Mouse (Mus musculus): ENCODE measurements around the gene Cradd.

The Cradd gene

DNA sequence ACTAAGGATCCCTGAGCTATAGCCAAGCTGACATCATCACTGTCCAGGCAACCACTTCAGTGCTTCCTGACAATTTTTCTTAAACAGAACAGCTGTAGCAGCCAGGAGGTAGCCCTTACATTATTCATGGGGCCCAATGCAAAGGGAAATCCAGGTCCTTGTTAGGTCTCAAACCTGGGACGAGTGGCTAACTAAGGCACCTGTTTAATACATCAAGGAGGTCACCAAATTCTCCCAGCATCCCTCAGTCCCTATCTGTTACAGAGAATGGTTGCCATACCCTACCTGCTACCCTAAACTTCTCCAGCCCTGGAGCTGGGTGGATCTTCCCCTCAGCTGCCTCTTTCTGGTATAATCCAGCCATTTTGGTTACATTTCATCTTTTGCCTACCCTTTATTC is 10.9 kb upstream of the Cradd start:
- no peak for DNase-seq (ENCODE audit: extremely low read depth, low read depth, low spot score)

DNA sequence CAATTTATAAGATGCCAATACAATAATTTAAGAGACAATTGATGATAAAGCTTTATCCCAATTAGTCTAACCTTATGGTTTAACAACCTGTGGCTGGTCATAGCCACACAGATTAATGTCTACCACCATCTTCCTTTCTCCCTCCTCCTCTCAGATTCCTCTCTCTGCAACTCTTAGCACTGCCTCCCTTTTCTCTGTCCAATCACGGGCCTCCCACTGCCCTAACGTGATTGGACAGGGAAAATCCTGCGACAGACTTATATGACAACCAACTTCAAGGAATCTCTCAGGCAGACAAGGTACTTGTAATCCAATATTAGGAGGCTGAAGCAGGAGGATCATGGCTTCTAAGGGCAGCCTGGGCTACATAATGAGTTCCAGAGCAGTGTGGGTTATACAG is 8.7 kb upstream of the Cradd start:
- no peak for DNase-seq (ENCODE audit: extremely low read depth, low read depth, low spot score)

DNA sequence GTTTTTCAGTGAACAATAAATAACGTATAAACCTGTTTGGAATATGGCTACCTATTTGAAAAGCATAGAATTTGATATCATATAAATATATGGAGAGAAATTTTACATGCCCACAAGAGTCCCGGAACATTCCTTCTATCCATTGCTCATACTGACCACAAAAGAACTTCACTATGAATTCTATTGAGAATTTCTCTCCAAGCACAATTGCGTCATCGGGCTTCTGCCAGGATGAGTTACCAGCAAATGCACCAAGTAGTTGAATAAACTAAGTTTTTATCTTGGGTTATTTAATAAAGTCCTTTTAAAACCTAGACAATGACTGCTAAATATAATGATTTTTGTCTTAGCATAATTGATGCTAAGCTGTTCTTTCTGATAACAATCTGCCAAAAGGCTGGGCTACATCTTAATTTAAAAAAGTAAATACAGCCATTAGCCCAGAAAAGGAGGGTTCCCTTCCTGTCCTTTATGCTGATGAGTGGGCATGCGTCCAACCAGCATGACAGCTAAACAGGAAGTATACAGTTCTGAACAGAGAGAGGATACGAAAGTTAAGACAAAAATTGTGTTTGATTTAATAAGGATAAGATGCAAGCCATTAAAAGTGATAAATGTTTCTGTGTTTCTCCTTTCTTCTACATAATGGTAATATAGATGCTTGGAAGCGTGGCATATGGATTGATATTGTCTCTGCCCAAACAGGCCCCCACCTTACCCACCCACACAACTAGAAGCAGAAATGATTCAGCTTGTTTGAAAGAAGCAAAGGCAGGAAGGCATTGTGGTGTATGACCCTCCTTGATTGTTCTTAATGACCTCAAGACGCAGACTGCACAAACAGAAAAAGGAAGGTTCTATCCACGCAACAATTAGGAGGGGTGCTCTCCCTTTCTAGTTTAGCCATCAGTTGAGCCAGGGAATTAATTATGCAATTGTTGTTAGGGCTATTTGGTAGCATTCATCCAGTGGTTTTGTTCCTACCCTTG is 6.7 kb upstream of the Cradd start:
- no peak for DNase-seq (ENCODE audit: extremely low read depth, low read depth, low spot score)

DNA sequence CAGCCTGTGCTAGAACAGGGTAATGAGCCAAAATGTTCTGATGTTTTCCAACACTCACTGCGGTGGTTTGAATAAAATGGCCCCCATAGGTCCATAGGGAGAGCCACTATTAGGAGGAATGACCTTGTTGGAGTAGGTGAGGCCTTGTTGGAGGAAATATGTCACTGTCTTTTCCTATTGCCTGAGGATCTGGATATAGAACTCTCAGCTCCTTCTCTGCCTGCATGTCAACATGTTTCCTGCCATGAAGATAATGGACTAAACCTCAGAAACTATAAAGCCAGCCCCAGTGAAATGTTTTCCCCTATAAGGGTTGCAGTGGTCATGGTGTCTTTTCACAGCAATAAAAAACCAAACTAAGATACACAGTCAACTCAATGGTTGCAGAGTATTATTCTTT is 6.0 kb upstream of the Cradd start:
- no peak for DNase-seq (ENCODE audit: extremely low read depth, low read depth, low spot score)

DNA sequence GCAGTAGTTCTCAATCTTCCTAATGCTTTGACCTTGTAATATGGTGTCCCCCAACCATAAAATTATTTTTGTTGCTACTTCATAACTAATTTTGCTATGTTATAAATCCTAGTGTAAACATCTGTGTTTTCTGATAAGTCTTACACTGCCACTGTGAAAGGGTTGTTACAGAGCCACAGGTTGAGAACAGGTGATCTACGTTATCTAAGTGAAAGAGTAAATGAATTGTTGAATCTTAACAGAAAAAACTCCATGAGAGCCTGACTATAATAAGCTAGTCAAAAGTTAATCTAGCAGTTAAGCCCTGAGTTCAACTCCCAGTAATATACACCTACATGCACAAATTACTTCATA is 322 bp upstream of the Cradd start:
- DNase-seq (ENCODE audit: extremely low read depth, low read depth, low spot score) = no peak

DNA sequence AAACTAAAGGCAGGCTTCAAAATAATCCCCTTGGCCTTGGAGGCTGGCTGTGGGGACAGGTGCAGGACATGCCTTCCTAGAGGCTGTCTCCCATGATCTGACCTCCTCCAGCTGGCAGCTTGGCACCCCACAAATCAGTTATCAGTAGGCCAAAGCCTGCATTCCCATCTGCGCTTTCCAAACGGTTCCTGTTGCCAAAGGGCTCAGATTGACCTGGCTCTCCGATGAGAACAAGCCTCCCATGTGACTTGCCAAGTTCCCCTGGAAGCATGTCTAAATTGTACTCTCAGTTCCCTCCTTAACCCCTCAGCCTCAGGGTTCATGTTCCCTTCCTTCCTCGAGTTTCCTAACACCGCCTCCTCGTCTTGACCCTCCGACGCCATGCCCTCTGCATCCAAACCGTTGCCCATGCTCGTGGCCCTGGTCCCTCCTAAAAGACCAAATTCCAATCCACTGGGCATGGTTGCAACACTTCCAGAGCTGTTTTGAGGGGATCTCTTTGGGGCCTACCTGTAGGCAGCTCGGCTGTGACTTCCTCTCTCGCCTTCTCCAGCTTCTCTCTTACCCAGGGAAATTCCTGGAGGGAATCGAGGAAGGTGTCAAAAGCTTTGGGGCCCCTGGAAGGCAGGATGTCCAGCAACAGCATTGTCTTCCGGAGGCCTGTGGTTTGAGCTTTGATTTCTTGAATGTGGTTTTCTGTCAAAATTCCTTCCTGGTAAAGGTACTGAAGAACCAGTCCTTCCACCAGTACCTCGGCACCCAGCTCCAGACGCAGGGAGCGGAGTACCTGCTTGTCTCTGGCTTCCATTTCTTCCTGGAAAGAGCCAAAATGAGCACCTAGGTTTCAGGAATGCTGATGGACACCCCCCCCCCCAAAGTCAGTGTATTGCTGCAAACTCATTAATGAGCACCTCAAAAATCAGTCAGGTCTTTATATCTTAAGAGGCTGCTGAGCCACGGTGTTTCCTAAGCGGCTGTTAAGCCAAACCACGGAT is 1.6 kb downstream of the Cradd start:
- DNase-seq (ENCODE audit: extremely low read depth, low read depth, low spot score) = peak; percentile 84

DNA sequence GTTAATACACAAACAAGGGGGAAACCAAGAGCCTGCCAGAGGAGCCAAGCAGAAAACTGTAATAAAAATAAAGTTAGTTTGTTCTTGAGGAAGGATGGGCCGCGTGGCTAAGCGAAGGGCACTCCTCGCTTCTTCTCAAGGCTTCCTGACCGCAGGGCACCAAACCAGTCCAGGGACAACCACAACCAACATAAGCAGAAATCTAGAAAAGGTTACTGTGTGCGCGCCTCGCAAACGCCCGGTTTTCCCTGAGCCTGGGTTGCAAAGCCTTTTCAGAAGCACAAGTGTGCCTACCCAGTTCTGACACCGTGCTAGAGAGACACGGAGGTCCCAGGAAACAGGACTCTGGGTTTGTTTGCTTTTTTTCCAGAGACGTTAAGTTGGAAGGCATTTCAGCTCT is 4.9 kb downstream of the Cradd start:
- no peak for DNase-seq (ENCODE audit: extremely low read depth, low read depth, low spot score)

DNA sequence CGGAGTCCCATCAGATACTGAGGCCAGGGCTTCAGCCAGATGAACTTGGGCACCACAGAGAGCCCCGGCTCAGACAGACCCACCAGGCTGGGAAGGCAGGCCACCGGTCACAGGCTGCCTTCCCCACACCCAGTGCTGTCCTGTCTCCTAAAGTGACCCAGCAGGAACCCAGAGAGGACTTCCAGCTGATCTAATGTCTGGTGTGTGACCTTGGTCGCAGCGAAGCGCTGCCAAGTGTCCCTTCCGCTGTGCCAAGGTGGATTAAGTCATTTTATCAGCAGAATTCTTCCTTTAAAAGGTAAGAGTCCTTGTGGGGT is 5.6 kb downstream of the Cradd start:
- no peak for DNase-seq (ENCODE audit: extremely low read depth, low read depth, low spot score)

DNA sequence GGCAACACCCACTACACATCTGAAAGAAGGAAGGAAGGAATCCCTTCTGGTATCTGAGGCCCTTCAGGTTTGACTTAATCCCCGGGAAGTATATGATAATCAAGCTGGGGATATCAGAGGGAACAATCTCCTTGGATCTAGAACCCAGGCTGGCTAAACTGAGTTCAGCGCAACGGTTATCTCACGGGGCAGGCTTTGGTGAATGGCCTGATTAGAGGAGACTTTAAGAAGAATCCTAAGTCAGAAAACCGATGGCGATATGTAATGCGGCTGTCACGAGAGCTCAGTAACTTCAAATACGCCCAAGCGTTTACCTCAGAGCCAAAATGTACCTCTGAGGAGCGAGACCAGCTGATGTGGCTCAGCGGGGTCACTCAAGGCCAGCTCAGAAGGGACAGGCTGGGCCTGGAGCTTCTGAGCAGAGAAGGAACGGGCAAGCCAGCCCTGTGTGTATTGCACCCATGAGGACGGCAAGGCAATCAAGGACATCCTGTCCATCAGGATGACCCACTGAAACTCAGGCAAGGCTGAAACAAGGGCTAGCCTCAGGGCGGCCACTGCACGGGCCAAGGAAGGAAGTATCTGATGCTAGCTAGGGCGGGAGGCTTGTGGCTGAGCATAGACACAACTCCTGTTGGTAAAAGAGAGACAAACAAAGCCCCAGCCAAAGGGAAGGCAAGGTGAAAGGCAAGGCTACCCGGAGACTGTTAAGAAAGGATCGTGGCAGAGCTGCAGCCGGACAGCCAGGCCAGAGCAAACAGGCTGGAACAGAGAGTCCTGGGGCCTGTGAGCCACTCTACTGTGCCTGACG is 6.1 kb downstream of the Cradd start:
- DNase-seq (ENCODE audit: extremely low read depth, low read depth, low spot score) = no peak

DNA sequence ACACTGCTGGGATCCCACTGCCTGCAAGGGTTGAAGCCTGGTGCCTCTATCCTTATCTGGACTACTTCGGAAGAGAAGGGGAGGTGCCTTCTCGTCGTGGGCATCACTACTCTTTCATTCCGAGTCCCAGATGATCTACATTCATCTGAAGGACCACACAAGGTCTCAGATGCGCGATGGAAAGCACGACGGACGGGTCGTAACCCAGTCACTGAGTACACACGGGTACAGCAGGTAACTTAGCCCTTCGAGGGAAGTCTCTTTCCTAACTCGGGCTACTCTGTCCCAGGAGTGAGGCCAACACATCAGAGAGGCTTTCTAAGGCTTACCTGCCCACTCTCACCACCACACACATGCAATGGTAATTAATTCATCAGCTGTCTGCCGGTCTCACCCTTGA is 6.8 kb downstream of the Cradd start:
- DNase-seq (ENCODE audit: extremely low read depth, low read depth, low spot score) = no peak

DNA sequence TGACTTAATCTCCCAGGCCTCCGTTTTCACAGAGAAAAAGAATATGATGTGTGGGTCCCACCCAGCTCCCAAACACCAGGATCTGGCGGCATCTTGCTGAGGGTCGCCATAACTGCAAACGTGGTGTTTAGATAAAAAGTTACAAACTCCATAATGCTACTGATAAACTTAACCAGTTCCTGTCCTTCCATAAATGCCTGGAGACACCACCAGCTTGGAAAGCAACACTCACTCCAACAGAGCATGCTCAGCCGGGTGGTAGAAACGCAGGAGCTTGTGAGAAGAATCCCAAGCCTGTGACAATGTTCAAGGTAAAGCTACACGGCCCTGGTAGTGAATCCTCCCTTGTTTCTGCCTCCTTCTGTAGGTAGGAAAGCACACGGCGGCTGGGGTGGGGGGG is 7.3 kb downstream of the Cradd start:
- no peak for DNase-seq (ENCODE audit: extremely low read depth, low read depth, low spot score)

DNA sequence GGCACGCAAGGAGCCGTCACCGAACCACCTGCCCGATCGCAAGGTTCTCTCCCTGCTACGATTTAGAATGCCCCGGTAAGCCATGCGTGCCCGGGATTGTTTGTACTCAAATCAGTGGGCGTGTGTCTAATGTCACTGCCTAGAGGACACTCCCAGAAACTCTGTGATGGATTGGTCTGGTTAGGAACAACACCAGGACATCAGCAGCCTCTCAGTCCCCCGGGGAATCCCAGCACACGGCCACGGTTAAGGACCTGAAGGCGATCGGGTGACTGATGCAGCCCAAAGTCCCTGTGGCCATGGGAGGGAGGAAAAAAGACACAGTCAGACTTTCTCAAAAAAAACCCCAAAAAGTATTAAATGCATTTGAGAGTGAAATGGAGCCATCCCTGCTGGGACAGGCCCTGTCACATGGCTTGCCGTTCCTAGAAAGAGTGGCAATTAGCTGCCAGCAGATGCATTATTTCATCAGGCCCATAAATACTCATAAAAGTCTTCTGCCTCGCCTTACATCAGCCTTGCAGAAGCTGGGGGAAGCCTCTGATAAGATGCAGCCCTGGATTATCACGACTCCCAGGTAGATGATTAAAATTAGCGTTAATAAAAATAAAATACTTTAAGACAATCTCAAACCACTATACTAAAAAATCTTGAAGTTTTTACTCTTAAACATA is 8.0 kb downstream of the Cradd start:
- no peak for DNase-seq (ENCODE audit: extremely low read depth, low read depth, low spot score)

DNA sequence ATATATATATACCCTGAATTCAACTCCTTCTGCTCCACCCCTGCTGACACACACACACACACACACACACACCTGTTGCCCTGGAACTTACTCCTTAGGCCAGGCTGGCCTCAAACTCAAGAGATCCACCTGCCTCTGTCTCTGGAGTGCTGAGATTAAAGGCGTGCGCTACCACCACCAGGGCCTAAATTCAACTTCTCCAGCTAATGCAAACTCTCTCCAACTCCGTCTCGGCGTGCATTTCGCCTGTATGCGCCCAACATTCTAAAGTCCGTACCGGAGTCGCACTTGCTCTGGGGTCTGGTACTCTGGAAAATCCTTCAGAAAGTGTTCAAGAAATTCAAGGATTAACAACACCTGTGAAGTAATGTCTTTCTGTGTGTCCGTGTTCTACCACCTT is 8.6 kb downstream of the Cradd start:
- no peak for DNase-seq (ENCODE audit: extremely low read depth, low read depth, low spot score)

DNA sequence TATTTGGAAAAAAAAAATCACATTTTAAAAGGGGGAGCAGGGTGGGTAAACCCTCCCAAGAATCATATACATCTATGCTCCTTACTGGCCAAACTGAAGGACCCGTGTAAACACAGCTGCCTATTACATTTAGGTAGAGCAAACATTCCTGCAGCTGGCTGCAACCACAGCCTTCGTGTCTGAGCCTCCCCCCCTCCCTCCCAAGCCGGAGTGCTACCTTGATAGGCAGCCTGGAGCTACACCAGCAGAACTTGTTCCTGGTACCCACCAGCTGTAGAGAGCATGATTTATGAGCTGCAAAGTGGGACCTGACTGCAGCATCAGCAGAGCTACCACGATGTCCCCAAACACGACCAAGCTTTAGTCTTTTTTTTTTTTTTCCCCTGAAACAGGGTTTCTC is 9.9 kb downstream of the Cradd start:
- DNase-seq (ENCODE audit: extremely low read depth, low read depth, low spot score) = no peak

DNA sequence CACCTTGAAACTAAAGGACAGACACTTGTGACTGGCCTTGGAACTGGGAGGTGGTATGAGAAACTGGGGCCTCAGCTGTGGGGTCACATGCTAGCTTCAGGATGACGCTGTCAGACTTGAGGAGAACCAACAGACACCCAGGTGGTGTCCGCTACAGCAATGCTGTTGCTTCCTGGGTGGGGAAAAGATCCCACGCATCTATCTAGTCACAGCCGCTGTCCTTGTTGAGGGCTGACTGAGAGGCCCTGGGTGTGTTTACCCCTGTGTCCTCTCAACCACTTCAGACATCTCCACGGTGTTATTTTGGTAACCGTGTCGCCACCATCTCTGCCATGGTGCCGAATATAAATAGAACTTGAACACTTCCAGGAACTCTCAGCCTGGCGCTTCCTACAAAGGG is 10.4 kb downstream of the Cradd start:
- DNase-seq (ENCODE audit: extremely low read depth, low read depth, low spot score) = no peak

DNA sequence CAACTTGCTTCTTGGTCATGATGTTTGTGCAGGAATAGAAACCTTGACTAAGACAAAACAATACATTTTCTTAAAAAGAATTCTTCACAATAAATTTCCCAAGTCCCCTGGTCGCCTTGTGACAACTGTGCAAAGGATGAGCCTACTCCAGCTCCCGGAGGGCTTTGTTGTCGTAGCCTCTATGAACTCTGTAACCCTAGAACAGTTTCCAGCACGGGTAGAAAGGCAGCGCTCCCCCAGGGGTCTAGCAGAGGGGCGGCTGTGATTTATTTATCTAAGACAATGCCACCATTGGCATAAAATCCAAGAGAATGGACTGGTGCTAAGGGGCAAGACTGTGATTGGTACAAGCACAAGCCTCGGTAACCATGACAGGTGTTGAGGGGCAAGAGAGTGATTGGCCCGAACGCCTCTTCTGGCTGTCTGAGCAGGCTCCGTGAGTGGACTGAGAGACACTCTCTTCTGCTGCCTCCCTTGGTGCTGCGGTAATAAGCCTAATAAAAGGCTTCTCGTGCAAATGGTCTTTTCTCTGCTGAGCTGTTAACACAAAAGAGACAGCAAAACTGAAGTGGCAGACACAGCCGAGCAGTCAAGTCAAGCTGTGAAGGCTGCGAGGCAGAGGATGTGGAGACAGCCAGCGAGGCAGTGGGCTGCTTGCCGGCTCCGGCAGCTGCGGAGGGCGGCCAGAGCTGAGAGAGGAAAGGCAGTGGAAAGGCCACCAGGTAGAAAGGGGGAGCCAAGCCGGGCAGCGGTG is 13.1 kb downstream of the Cradd start:
- no peak for DNase-seq (ENCODE audit: extremely low read depth, low read depth, low spot score)

DNA sequence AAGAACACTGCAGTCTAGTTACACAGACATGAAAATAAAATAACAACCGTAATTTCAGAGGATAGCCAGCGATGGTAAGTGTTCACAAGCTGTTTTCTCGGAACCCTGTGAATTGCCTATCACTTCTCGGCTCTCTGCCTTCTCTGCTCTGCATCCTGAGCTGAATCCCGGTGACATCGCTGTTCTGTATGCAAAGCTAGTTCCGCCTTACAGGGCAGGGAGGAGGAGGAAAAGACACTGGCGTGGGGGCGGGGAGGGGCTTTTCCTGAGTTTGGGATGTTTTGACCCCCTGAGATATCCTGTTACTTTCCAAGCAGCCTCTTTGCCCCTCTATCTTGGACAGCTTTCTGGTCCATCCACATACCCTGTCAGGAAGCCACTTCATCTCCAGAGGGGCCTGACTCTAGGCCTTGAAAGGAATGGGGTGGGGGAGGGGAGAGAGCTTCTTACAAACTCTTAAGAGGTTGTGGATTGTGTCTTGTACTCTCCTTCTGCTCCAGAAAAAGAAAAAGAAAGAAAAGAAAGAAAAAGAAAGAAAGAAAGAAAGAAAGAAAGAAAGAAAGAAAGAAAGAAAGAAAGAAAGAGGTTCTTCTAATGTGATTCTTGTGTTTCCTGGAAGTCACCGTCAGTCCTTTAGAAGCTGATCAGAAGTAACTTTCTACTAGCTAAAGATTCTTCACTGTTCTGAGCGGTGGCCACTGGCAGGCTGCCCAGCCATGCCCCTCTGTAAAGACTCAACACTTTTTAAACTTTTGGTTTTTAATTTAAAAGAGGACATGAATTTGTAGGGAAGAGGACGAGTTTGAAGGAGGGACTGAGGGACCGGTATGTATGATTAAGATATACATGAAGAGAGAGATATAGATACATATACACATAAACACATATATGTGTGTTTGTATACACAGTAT is 14.3 kb downstream of the Cradd start:
- DNase-seq (ENCODE audit: extremely low read depth, low read depth, low spot score) = no peak

DNA sequence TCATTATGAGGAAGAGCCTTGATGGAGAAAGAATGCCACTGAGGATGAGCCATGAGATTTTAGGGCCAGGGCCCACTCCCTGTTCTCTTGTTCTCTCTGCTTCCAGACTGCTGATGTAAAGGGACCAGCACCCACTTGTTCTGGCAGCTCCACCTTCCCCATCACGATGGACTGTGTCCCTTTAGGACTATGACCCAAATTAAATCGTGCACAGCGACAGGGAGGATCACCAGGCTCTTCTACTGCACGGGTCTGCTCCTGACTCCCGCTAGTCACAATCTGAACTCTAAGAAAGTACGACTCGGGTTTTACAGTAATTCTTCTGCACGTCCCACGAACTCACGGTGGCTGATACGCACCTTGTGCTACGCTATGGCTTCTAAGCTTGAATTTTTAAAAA is 14.9 kb downstream of the Cradd start:
- no peak for DNase-seq (ENCODE audit: extremely low read depth, low read depth, low spot score)

DNA sequence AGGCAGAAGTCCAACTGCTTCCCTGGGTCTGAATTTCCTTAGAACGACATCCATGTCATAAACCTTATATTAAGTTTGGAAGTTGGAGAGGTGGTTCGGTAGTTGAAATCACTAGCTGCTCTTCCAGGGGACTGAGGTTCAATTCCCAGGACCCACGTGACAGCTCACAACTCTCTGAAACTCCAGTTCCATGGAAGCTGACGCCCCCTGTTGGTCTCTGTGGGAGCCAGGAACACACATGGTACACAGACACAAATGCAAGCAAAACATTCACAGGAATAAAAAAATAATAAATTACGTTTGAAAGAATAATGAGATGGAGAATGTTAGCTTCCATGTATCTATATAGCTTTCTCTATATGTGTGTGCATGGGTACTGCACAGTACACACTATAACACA is 16.0 kb downstream of the Cradd start:
- DNase-seq (ENCODE audit: extremely low read depth, low read depth, low spot score) = no peak
